Mouse (Mus musculus) liver, embryonic 16.5 days (tissue): ENCODE data around the gene Grm7. TPM values are rescaled to one million over a fixed set of nuclear protein-coding genes. Genes with fewer than 3 reads are reported as not detected.

Experiments
- ATAC-seq: fragments of 200-750 bp; cut with Nextera tagmentation; 2 replicates; pipeline ENCODE4 v1.8.0; 2017; ENCODE audit warnings: low read depth, mild to moderate bottlenecking, moderate number of reproducible peaks, moderate library complexity
- H3K27ac ChIP-seq: fragments of 300-500 bp; sonication (generic); 2 replicates; pipeline ENCODE4 v1.5.1; 2014; ENCODE audit warnings: mild to moderate bottlenecking, low read length
- H3K27me3 ChIP-seq: fragments of 300-500 bp; sonication (generic); 2 replicates; pipeline ENCODE4 v1.6.1; 2014; ENCODE audit warnings: low read depth, low read length, mixed read lengths; ENCODE audit not compliant: control insufficient read depth, insufficient read depth
- H3K36me3 ChIP-seq: fragments of 300-500 bp; sonication (generic); 2 replicates; pipeline ENCODE4 v1.6.1; 2014; ENCODE audit warnings: mild to moderate bottlenecking; ENCODE audit not compliant: control insufficient read depth, insufficient read depth
- H3K4me1 ChIP-seq: fragments of 300-500 bp; sonication (generic); 2 replicates; pipeline ENCODE4 v1.6.1; 2014; ENCODE audit warnings: low read depth, low read length, mixed read lengths; ENCODE audit not compliant: control insufficient read depth
- H3K4me2 ChIP-seq: fragments of 300-500 bp; sonication (generic); 2 replicates; pipeline ENCODE4 v1.6.1; 2014; ENCODE audit warnings: low read depth, low read length, mixed read lengths
- H3K4me3 ChIP-seq: fragments of 300-500 bp; sonication (generic); 2 replicates; pipeline ENCODE4 v1.5.1; 2014; ENCODE audit warnings: low read depth, mild to moderate bottlenecking, low read length
- H3K9ac ChIP-seq: fragments of 300-500 bp; sonication (generic); 2 replicates; pipeline ENCODE4 v1.6.1; 2014; ENCODE audit warnings: low read depth, low read length
- H3K9me3 ChIP-seq: fragments of 300-500 bp; sonication (generic); replicated peaks from 2 replicates; pipeline ENCODE4 v1.6.1; 2016; ENCODE audit warnings: low read length; ENCODE audit not compliant: control insufficient read depth
- WGBS: fragments of 180-500 bp; shearing (Covaris S2); extraction: QIAGEN DNeasy Blood & Tissue Kit; methylation state at CpG from one replicate; pipeline ENCODE4 v1.1.7; 2014; ENCODE audit not compliant: insufficient replicate concordance; 5-methylcytosine and 5-hydroxymethylcytosine counted together
- polyA plus RNA-seq: library from polyadenylated mRNA; unstranded; fragments of >200 nt; fragmentation: Nextera tagmentation; extraction: Ambion mirVana; gene quantifications from 2 replicates; pipeline ENCODE4 v1.2.1, GENCODE M21; 2015

The Grm7 gene
- polyA plus RNA-seq: 0.09 TPM in 1 of 2 replicates, not detected in the other

- H3K4me1 ChIP-seq: no peaks in the 10 kb centered on the region
- 1% methylated on average over 63 of the region's 65 CpGs for WGBS
- no peak within 1 kb of the TSS for H3K4me3 ChIP-seq
- no peaks in the 10 kb centered on the region for H3K36me3 ChIP-seq
- no peak for ATAC-seq
- no peak within 1 kb of the TSS for H3K9ac ChIP-seq
- H3K4me2 ChIP-seq: no peak within 1 kb of the TSS
- H3K27ac ChIP-seq: no peak within 1 kb of the TSS
- no peaks in the 10 kb centered on the region for H3K9me3 ChIP-seq
- peaks cover 18% of the 10 kb centered on the region for H3K27me3 ChIP-seq
Measured at GRCm38 (mm10) chr6:110645411-110646361, at the start of gene Grm7. Grm7 (plus strand) TSS chr6:110645581.

GRCm38 (mm10) chr6:110645041-110645410 lies 355 bp upstream of the Grm7 start:
- H3K4me2 ChIP-seq: no peak overlapping the region
- no peak overlapping the region for H3K9ac ChIP-seq
- no peaks in the 10 kb centered on the region for H3K9me3 ChIP-seq
- WGBS: 2% methylated on average over 7 of the region's 7 CpGs
- H3K4me3 ChIP-seq: no peak overlapping the region
- no peaks in the 10 kb centered on the region for H3K4me1 ChIP-seq
- H3K27me3 ChIP-seq: peaks cover 18% of the 10 kb centered on the region
- H3K27ac ChIP-seq: no peak overlapping the region
- no peaks in the 10 kb centered on the region for H3K36me3 ChIP-seq
- no peak for ATAC-seq

DNA sequence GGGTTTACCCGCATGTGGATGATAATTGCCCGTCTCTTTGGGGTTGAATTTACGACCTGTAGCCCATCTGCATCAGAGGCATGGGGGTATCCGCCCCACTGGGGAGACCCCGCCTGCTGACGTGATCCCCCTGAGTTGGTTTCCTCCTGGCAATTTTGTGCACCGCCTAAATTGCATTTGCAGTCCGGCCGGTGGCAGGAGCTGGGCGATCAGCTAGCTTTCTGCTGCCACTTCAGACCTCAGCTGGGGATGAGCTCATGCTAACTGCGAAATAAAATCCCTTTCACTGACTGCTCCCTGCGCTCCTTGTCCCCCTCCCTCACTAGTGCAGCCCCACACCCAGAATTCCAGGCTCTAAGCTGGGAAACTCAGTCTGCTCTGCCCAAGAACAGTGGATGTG lies 1.5 kb downstream of the Grm7 start:
- Histone ChIP-seq H3K4me3 (no peak overlapping the region), H3K36me3 (no peaks in the 10 kb centered on the region), H3K9me3 (no peaks in the 10 kb centered on the region), H3K4me1 (no peaks in the 10 kb centered on the region), H3K4me2 (no peak overlapping the region), H3K27me3 (peaks cover 18% of the 10 kb centered on the region), H3K9ac (no peak overlapping the region), H3K27ac (no peak overlapping the region)
- WGBS: 2% methylated on average over 12 of the region's 12 CpGs
- ATAC-seq: no peak

DNA sequence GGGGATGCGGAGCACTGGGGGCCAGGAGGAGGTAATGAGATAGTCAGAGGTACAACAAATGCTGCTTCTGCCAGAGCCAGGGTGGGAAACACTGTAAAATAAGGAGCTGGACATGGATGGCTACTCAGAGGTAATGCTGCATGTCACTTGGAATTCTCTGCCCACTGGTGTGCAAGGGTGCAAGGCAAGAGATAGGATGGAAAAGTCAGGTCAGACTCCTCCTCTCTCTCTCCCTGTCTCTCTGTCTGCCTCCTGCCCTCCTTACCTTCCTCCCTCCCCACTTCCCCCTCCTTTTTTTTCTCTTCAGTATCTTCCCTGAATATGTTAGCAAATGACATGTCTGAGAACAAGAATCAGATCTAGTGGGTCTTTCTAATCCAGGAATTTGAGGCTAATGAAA lies 3.8 kb downstream of the Grm7 start:
- H3K27me3 ChIP-seq: peaks cover 18% of the 10 kb centered on the region
- no peak for ATAC-seq
- WGBS: 70% methylated on average over 1 of the region's 1 CpGs
- H3K4me1 ChIP-seq: no peaks in the 10 kb centered on the region
- no peak overlapping the region for H3K27ac ChIP-seq
- no peak overlapping the region for H3K4me3 ChIP-seq
- no peaks in the 10 kb centered on the region for H3K9me3 ChIP-seq
- no peak overlapping the region for H3K9ac ChIP-seq
- no peak overlapping the region for H3K4me2 ChIP-seq
- H3K36me3 ChIP-seq: no peaks in the 10 kb centered on the region

GRCm38 (mm10) chr6:110653361-110654001 lies 8.1 kb downstream of the Grm7 start:
- Histone ChIP-seq H3K4me3 (no peak overlapping the region), H3K4me2 (no peak overlapping the region), H3K27me3 (no peaks in the 10 kb centered on the region), H3K9me3 (no peaks in the 10 kb centered on the region), H3K4me1 (no peaks in the 10 kb centered on the region), H3K27ac (no peak overlapping the region), H3K36me3 (no peaks in the 10 kb centered on the region), H3K9ac (no peak overlapping the region)
- no peak for ATAC-seq
- whole genome bisulfite sequencing: 68% methylated on average over 5 of the region's 5 CpGs

GRCm38 (mm10) chr6:110664436-110664835 lies 19.1 kb downstream of the Grm7 start:
- no peak overlapping the region for H3K4me3 ChIP-seq
- H3K4me1 ChIP-seq: no peaks in the 10 kb centered on the region
- no peaks in the 10 kb centered on the region for H3K9me3 ChIP-seq
- H3K9ac ChIP-seq: no peak overlapping the region
- WGBS: 56% methylated on average over 1 of the region's 1 CpGs
- no peak overlapping the region for H3K4me2 ChIP-seq
- H3K27me3 ChIP-seq: no peaks in the 10 kb centered on the region
- H3K36me3 ChIP-seq: no peaks in the 10 kb centered on the region
- no peak for ATAC-seq
- H3K27ac ChIP-seq: no peak overlapping the region

DNA sequence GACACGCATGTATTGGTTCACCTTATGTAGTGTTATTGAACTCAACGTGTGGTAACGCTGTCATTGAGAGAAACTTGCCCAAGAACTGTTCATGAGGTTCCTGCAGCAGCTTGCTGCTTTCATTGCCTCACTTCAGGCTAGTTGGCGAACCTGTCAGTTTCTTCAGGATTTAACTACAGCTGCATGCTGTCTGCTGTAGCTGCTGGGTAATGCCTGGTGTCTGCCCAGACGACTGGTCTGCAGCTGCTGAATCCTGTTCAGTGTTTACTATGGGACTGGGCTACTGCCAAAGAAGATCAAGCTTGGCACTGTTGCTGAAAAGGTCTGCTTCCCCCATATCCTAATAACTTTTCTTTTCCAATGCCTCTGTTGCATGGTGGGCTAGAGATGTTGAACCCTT lies 23.1 kb downstream of the Grm7 start:
- H3K9me3 ChIP-seq: no peaks in the 10 kb centered on the region
- no peak overlapping the region for H3K4me2 ChIP-seq
- H3K4me1 ChIP-seq: no peaks in the 10 kb centered on the region
- no peak for ATAC-seq
- no peak overlapping the region for H3K27ac ChIP-seq
- no peak overlapping the region for H3K9ac ChIP-seq
- H3K4me3 ChIP-seq: no peak overlapping the region
- 40% methylated on average over 5 of the region's 5 CpGs for WGBS
- H3K36me3 ChIP-seq: no peaks in the 10 kb centered on the region
- no peaks in the 10 kb centered on the region for H3K27me3 ChIP-seq

DNA sequence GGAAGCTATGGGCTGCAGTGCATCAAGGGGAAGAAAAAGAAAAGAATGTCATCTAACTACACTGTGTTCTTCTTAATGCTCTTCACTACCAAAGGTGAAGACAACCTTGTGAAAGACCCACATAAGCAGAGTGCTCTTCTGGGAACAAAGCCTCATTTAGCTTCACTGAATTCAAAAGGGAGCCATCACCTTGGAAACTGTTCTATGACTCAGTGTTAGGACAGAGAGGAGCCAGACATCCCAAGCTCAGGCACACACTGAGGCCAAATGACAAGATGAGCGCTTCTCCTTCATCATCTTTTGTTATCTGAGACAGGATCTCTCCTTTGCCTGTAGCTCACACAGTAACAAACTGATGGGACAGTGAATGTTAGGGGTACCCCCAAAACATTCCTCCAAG lies 45.6 kb downstream of the Grm7 start:
- H3K27ac ChIP-seq: no peak overlapping the region
- no peaks in the 10 kb centered on the region for H3K9me3 ChIP-seq
- no peaks in the 10 kb centered on the region for H3K4me1 ChIP-seq
- no peak overlapping the region for H3K9ac ChIP-seq
- 32% methylated on average over 1 of the region's 1 CpGs for WGBS
- H3K27me3 ChIP-seq: no peaks in the 10 kb centered on the region
- H3K4me2 ChIP-seq: no peak overlapping the region
- no peak overlapping the region for H3K4me3 ChIP-seq
- no peaks in the 10 kb centered on the region for H3K36me3 ChIP-seq
- no peak for ATAC-seq

DNA sequence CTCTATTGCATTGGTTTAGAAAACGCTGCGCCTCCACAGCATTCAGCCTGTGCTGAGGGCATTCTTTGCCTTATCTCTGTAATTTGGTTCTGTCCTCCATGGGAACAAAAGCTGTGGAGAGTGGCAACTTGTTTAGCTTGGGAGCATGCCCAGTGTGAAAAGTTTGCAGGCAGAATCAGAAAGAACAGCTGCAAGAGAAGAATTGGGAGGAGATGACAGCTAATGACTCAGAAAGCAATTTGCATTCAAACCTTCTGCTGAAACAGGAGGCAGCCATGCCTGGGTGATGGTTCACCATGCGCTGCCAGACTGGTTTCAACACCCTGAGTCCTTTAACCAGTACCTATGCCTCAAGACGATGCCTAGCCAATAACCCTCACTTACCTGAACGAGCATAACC lies 64.4 kb downstream of the Grm7 start:
- Histone ChIP-seq H3K4me1 (no peaks in the 10 kb centered on the region), H3K4me3 (no peak overlapping the region), H3K27me3 (no peaks in the 10 kb centered on the region), H3K4me2 (no peak overlapping the region), H3K9me3 (no peaks in the 10 kb centered on the region), H3K36me3 (no peaks in the 10 kb centered on the region), H3K9ac (no peak overlapping the region), H3K27ac (no peak overlapping the region)
- ATAC-seq: no peak
- 55% methylated on average over 5 of the region's 5 CpGs for WGBS
